Mouse (Mus musculus): ENCODE measurements around the gene D5Ertd577e. TPM values are rescaled to one million over a fixed set of nuclear protein-coding genes. Genes with fewer than 3 reads are reported as not detected.
"Not testable (repeated sequence)": the region's sequence is repeated elsewhere in the genome, so short reads cannot be mapped to it uniquely, and the experiment has no call there.

Gene D5Ertd577e
- not detected for polyA plus RNA-seq (2017; shearing (Covaris generic))

- not testable (repeated sequence) for ATAC-seq
These were observed at the start of gene D5Ertd577e for GRCm38 (mm10) chr5:95456506-95456905. D5Ertd577e (plus strand) TSS chr5:95456806.

- ATAC-seq, result not testable (repeated sequence)
These were observed 53.9 kb downstream of the D5Ertd577e start, which contains the start of gene Gm3286 for GRCm38 (mm10) chr5:95510458-95510857. Gm3286 (plus strand) TSS chr5:95510758.

Other genes with a start within 250 kb of the D5Ertd577e start
- not detected for gene Gm10424, start 184.0 kb upstream of the D5Ertd577e start, polyA plus RNA-seq (2017; shearing (Covaris generic))
- gene Gm3259, start 150.9 kb upstream of the D5Ertd577e start, polyA plus RNA-seq (2017; shearing (Covaris generic)), result not detected
- under 1 TPM in 1 of 2 experiments, not detected in 1; 0.17 TPM for gene Gm3286, start 54.0 kb downstream of the D5Ertd577e start, polyA plus RNA-seq (2017; shearing (Covaris generic))
- not detected for gene Gm7971, start 138.1 kb downstream of the D5Ertd577e start, polyA plus RNA-seq (2017; shearing (Covaris generic))

All from CD4-positive, CD25-positive, alpha-beta regulatory T cell, adult 4 months (primary cell).